Mouse (Mus musculus): ENCODE data around the gene Elmo1. TPM values are rescaled to one million over a fixed set of nuclear protein-coding genes. Genes with fewer than 3 reads are reported as not detected.

Gene Elmo1
- 10 to 100 TPM; 45.7 to 47.2 TPM for total RNA-seq (2021)

DNA sequence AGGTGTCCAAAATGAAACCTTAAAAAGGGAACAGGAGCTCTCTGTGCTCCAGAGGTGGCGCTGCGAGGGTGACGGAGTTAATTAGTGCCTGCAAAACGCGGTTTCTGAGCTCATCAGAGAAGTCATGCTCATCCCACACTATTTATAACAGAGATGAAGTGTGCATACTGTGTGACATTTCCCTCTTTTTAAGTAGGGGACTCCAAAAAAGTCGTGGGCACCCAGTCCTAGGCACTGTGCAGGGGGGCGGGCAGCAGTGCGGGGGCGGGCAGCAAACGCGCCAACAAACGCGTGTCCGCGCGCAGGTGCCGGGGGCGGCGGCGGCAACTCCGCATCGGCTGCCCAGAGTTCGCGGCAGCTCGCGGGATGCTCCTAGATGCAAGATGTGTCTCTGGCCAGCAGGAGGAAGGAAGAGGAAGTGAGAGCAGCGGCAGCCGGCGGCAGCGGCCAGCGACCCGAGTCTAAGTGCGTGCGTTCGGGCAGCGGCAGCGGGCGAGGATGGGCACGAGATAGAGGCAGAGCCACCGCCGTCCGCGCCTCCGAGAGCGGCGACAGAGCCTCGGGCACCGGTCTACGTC, at the start of gene Elmo1:
Elmo1 (plus strand) TSS at position 464 of the 578 bp plus-strand sequence.
- DNase-seq (ENCODE audit: extremely low spot score in 1 of 2, low spot score in 2 of 2), result peak; percentile 45 to 85
- intact Hi-C loops (cut with DNase I), result loop anchor here (5.0 kb wide), 3 partner anchors 92 to 202 kb away; no protein-coding TSS in a partner anchor

DNA sequence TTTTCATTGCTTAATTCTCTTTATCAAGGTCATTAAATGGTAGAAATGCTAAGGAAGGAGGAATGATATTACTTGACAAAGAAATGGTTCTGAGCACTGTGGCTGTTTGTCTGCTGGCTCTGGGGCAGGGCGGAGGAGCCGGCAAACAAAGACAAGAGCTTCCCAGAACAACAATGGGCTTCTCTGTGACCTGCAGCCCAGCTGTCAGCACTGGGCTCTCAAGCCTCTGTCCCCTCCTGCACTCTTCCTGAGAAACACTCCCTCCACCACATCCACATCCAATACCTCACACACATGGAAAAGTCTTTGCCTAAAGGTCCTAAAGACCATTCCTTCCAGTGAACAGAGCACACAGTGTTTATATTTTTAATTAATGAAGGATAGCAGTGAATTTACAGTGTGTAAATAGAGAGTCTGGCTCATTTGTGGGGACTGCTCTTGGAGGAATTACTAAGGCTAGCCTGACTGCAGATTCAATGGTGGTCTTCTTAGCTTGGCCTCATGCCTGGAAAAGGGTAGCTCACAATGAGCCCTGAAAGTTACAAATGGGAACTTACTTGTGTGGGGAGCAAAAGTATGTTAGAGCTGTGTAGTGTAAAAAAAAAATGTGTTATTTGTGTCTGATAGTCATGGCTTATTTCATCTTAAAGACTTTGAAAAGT, 49.1 kb upstream of the Elmo1 start:
- intact Hi-C loops (cut with DNase I), result no loop called here
- no peak for DNase-seq (ENCODE audit: extremely low spot score in 1 of 2, low spot score in 2 of 2)

- no peak for DNase-seq (ENCODE audit: extremely low spot score in 1 of 2, low spot score in 2 of 2)
- intact Hi-C loops (cut with DNase I), result no loop called here
These were observed 47.5 kb upstream of the Elmo1 start for GRCm38 (mm10) chr13:20042856-20043255.

DNA sequence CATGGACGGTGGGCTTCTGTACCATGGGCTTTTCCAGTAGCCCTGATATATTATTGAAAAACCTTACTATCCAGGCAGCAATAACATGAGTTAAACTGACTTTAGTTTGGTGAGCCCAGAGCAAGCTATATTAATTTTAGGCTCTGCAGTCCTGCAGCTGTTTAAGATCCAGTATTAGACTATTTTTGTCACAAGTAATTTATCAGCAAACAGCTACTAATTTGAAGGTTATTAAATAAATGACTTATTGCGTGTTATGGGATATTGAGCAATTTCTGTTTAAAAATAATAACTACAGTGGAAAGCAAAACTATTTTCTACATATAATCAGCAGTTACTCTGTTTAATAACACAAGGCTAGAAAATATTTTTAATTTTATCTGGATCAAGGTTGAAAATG, 45.0 kb upstream of the Elmo1 start:
- intact Hi-C loops (cut with DNase I), result no loop called here
- DNase-seq (ENCODE audit: extremely low spot score in 1 of 2, low spot score in 2 of 2), result no peak

GRCm38 (mm10) chr13:20045836-20046235, 44.6 kb upstream of the Elmo1 start:
- no peak for DNase-seq (ENCODE audit: extremely low spot score in 1 of 2, low spot score in 2 of 2)
- intact Hi-C loops (cut with DNase I), result no loop called here

- DNase-seq (ENCODE audit: extremely low spot score in 1 of 2, low spot score in 2 of 2), result no peak
- intact Hi-C loops (cut with DNase I), result no loop called here
These were observed 44.0 kb upstream of the Elmo1 start for GRCm38 (mm10) chr13:20046406-20046805.

- DNase-seq (ENCODE audit: extremely low spot score in 1 of 2, low spot score in 2 of 2), result no peak
- intact Hi-C loops (cut with DNase I), result no loop called here
These were observed 42.2 kb upstream of the Elmo1 start for GRCm38 (mm10) chr13:20047926-20048836.

DNA sequence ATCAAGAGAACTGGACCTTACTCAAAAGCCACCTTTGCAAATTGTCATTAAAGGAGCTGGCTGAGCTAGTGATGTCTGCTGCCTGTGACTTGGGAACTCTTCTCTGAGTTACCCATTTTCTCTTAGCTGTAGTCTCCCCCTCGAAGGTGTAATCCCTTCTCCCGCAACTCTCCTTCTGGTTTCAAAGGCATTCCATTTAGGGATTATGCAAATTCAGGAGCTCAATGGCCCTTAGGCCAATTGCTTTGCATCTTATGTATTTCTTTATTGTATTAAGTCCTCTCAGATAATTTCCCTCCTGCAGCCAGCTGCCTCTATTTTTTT, 41.6 kb upstream of the Elmo1 start:
- intact Hi-C loops (cut with DNase I), result no loop called here
- no peak for DNase-seq (ENCODE audit: extremely low spot score in 1 of 2, low spot score in 2 of 2)

DNA sequence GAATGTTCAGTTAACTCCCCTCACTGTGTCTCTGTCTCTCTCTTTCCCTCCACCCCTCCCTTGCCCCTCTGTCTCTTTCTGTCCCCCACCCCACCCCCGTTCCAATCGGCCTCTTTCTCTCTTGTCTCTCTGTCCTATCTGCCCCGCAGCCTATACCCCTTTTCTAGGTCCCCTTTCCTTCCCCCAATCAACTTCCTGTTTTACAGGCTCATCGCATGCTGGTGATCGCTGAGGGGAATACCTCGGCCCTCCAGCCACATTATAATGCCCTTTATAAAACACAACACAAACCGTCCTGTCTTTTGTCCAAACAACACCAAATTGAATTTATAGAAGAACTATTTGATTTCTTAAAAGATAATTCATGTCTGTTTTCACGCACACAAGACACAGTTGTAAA, 40.7 kb upstream of the Elmo1 start:
- no peak for DNase-seq (ENCODE audit: extremely low spot score in 1 of 2, low spot score in 2 of 2)
- intact Hi-C loops (cut with DNase I), result no loop called here

DNA sequence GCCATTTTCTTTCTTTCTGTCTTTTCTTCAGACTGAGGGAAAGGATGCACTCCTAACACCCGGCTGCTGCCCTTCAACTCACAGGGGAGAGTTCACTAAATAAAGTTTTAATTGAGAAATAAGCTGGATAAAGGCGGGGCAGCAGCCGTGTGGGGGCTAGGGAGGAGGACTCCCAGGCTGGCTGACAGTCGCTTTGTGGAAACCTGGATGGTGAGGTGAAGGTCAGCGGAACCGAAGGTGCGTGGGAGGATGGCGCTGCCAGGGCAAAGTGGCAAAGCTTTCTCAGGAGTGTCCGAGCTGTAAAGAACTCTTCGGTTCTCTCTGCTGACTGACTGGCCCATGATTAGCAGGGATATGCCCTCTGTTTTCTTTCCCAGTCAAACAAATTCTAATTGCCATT, 40.2 kb upstream of the Elmo1 start:
- intact Hi-C loops (cut with DNase I), result no loop called here
- no peak for DNase-seq (ENCODE audit: extremely low spot score in 1 of 2, low spot score in 2 of 2)

DNA sequence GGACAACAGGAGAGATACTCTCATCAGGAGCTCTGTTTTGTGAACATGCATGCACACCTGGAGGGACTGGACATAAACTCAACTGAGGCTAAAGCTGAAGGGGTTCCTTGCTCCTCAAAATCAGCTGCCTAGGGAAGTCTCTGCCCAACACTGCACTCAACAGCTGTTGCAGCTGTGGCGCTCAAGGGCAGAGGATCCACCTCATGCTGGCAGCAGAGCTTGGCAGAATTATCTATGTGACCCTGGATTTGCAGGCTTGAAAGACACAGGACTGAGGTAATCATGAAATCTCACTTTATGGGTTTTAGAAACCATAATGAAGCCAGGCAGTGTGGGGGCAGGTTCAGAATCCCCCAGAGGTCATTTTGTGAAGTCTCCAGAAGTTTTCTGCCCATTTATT, 32.5 kb upstream of the Elmo1 start:
- DNase-seq (ENCODE audit: extremely low spot score in 1 of 2, low spot score in 2 of 2), result no peak
- intact Hi-C loops (cut with DNase I), result no loop called here

- no peak for DNase-seq (ENCODE audit: extremely low spot score in 1 of 2, low spot score in 2 of 2)
- intact Hi-C loops (cut with DNase I), result no loop called here
These were observed 29.4 kb upstream of the Elmo1 start for GRCm38 (mm10) chr13:20061031-20061430.

GRCm38 (mm10) chr13:20063331-20063730, 27.1 kb upstream of the Elmo1 start:
- intact Hi-C loops (cut with DNase I), result no loop called here
- DNase-seq (ENCODE audit: extremely low spot score in 1 of 2, low spot score in 2 of 2), result no peak

DNA sequence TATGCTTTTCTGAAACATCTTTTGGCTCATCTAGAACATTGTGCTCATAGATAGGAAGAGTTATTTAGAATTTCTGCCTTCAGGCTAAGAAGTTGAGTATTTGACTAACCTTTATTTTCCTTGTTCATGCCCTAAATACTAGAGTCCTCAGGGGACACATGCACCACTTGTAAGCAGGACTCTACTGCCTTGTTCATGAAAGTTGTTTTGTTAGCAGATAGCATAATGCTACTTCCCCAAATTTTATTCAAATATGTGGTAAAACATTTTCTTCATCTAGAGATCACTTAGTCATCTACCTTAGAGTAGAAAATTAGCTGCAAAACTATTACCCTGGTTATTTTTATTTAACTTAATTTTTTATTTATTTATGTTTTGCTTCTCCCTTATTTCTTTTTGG, 18.4 kb upstream of the Elmo1 start:
- no peak for DNase-seq (ENCODE audit: extremely low spot score in 1 of 2, low spot score in 2 of 2)
- intact Hi-C loops (cut with DNase I), result no loop called here

- no peak for DNase-seq (ENCODE audit: extremely low spot score in 1 of 2, low spot score in 2 of 2)
- intact Hi-C loops (cut with DNase I), result no loop called here
These were observed 17.4 kb upstream of the Elmo1 start for GRCm38 (mm10) chr13:20072994-20073393.

DNA sequence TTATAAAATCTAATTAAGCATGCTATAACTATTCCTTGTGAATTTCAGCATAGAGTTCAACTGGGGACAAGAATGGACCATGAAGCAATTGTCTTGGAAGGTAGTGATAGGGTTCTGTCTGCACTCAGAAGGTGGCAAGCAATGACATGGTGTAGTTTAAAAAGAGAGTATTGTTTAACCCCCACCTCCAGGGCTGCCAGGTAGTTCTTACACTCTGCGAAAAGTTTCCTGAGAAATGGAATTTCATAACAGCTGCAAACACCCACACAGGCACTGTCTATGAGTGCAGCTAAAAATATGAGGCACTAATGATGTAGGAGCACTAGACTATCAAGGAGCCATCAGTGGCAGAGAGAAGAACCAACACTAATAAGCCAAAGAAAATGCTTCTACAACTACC, 13.9 kb upstream of the Elmo1 start:
- intact Hi-C loops (cut with DNase I), result no loop called here

GRCm38 (mm10) chr13:20077237-20077636, 13.2 kb upstream of the Elmo1 start:
- intact Hi-C loops (cut with DNase I), result no loop called here
- DNase-seq (ENCODE audit: extremely low spot score in 1 of 2, low spot score in 2 of 2), result no peak

More for the DNA sequence above, 13.9 kb upstream of the Elmo1 start:
- DNase-seq (ENCODE audit: extremely low spot score in 1 of 2, low spot score in 2 of 2), result no peak

DNA sequence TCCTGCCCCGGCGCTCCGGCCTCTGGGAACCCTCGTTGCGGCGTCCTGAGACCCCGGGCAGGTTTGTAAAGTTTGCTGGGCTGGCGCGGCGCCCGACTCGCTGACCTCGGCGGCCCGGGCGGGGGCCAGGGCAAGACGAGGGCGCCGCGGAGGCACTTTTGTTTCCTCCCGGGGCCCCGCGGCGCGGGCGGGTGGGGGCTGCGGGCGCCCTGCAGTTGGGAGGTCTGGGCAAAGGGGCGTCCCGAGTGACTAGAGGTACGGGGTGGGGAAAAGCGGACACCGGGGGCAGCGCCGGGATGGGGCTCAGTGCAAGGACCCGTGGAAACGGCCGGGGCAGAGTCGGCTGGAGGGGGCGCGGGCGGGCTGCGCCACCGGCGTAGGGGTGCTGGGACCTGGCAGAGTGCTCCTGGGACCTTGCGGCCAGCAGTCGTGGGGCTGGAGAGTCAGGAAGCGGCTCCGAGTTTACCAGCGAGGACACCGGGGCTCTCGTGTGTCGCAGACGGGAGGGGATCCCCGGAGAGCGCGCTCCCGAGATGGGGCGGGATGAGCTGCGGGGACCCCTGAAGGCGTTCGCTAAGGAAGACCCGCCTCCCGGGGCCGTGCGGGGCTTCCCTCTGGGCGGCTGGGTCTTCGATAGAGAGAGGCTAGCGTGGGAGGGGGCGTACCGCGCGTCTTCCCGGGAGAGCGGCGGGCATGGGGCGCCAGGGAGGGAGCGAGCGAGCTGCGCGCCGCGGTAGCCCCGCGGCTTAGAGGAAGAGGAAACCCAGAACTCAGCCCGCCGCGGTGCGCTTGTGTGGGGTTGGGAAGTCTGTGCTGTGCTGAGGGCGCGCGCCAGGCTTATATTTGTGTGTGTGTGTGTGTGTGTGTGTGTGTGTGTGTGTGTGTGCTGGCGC, 561 bp downstream of the Elmo1 start:
- DNase-seq (ENCODE audit: extremely low spot score in 1 of 2, low spot score in 2 of 2), result peak in 1 of 2 experiments; percentile 77
- intact Hi-C loops (cut with DNase I), result loop anchor here (5.0 kb wide), 3 partner anchors 91 to 201 kb away; no protein-coding TSS in a partner anchor

DNA sequence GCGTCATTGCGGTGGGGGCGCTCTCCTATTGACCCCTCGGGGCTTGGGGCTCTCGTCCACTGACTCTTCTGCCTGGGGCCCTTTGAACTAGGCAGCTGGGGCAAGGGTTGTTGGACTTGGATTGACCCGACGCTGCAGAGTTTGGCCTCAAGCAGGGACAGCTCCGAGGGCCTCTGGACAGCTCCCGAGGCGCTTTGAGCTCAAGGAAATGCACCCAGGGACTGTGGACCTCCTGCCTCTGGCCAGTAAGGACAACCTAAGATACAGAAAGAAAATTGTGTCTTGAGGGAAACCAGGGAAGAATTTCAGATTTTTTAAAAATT, 1.2 kb downstream of the Elmo1 start:
- intact Hi-C loops (cut with DNase I), result loop anchor here (5.0 kb wide), 3 partner anchors 91 to 201 kb away; no protein-coding TSS in a partner anchor
- DNase-seq (ENCODE audit: extremely low spot score in 1 of 2, low spot score in 2 of 2), result no peak
